Mouse (Mus musculus) spleen, adult 2 months (tissue): ENCODE measurements at regions not wholly inside any gene's neighbourhood (a gene's known extent, or its start where the extent isn't known, plus 50 kb on each side); places are given as distances from the start of the nearest gene placed in this dataset.

ENCODE experiments used
- CTCF ChIP-seq: fragments of 200-500 bp; IDR thresholded peaks from 2 replicates; pipeline ENCODE4 v1.5.1; 2011; ENCODE audit warnings: mild to moderate bottlenecking, inconsistent platforms; ENCODE audit not compliant: insufficient read depth, insufficient read length, insufficient replicate concordance; ENCODE audit errors: extremely low read depth
- POLR2A ChIP-seq: fragments of 200-500 bp; IDR thresholded peaks from 2 replicates; pipeline ENCODE4 v1.6.1; 2011; ENCODE audit warnings: low read depth, low read length, inconsistent platforms

GRCm38 (mm10) chr6:100069151-100069550 lies 218.1 kb downstream of the Rybp start:
- TF ChIP-seq CTCF (no peak), POLR2A (no peak)
